Mouse (Mus musculus) 3T3-L1 (cell line): Measurements from ENCODE around the gene Sfrp2.

Source experiments
- DNase-seq: peaks from one replicate; pipeline ENCODE4 v3.0.0-alpha.2; 2015; ENCODE audit warnings: low read depth, low spot score

Gene Sfrp2

DNA sequence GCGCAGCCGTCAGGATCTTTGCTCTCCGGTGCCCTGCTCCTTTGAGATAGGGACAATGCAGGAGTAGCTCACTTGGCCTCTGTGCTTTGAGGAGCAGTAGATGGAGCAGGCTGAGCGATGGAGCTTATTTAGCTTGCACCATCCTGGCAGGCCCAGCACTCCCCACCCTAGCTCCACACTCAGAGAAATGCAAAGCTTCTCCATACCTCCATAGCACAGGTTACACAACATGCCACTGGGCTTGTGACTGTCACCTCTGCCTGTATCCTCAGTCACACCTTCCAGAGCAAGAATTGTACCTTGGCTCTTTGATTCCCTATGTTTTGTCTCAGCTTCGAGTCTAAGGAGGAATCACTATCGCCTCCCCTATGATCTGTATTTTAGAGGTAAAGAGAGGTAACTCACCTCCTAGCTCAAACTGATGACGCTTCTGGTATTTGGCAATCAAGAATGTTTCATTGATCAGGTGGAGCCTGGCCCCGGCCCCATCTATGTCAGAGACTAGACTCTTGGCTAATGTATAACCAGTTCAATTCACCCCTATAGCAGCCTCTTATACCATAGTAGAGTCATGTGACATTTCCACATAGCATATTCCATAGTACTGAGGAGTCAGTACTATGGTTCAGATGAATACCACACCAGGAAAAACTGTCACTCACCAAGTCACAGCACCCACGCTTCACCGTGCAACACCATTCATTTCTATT is 5.2 kb downstream of the Sfrp2 start:
- no peak for DNase-seq

DNA sequence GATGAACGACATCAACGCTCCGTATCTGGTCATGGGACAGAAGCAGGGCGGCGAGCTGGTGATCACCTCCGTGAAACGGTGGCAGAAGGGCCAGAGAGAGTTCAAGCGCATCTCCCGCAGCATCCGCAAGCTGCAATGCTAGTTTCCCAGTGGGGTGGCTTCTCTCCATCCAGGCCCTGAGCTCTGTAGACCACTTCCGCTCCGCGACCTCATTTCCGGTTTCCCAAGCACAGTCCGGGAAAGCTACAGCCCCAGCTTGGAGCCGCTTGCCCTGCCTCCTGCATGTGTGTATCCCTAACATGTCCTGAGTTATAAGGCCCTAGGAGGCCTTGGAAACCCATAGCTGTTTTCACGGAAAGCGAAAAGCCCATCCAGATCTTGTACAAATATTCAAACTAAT is 7.2 kb downstream of the Sfrp2 start:
- no peak for DNase-seq

DNA sequence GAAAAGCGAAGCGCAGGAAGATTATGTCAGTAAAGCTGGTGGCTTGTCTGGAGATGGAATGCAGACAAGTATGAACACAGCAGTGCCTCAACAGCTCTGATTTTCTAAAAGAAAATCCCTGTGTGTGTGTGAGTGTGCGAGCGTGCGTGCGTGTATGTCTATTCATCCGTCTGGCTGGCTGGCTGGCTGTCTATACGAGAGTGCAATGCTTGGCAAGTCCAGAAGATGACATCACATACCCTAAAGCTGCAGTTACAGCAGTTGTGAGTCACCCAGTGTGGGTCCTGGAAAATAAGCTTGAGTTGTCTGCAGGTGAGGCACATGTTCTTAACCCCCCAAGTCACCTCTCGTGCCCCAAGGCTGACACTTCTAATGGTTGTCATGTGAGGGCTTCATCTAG is 9.3 kb downstream of the Sfrp2 start:
- peak; percentile 40 for DNase-seq

DNA sequence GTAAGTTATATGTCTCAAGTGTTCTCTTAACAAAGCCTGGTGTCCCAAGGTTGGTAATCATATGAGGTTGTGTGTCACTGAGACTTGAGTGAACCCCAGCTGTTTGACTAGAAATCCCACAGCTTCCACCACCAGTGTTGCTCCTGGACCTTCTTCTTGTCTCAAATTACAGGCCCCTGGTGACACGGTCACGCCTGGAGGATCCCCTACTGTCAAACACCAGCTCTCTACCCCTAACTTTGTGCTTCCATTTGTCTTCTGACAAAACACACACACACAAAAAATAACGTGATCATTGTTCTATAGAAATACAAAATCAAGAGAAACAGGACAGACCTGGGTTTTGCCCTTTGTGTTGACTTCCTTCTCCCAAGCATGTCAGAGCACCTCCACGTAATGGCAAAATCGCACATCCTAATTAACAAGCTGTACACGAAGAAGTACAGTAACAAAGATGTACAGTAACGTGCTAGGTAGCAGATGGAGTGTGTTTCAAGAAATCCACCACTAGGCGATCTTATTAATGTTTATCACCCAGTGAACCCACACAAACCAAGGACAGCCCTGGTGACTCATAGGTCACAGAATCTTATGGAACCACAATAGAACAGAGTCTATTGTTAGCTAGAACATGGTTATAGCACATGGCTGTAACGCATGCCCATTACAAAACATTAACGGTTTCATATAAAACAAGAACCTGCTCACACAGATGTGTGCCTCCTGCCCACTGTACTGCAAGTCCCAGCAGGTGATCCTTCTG is 15.5 kb downstream of the Sfrp2 start:
- DNase-seq, result peak; percentile 54

DNA sequence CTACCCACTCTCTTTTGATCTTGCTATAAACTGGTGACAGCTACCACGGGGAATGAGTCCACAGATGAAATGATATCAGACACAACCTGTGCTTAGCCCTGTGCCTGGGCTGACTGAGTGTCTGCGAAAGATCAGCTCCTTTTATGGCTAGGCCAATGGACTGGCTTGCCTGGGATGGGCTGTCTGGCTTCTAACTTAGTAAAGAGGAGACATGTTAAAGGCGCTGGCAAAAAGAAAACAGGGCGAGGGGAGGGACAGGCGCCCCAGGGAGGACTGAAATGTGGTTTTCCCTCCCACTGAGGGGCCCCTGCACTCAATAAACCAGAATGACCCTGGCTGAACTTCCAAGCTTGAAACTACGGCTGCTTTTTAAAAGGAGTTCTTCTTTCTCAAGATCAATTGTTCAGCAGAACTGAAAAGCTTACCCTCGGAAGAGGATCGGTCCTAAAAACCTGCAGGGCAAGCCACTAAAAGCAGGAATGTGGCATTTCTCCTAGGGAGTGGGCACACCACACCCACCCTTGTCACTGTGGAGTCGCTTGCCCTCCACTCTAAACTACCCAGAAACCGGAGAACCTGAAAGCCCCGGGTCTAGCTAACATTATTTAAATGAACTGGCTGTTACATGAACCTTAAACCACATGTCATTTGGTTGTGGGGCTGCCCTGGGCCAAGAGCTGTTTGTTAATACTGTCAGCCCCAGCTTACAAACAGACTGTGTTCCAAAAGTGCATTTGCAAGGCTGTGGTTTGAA is 17.8 kb downstream of the Sfrp2 start:
- peak; percentile 22 for DNase-seq

DNA sequence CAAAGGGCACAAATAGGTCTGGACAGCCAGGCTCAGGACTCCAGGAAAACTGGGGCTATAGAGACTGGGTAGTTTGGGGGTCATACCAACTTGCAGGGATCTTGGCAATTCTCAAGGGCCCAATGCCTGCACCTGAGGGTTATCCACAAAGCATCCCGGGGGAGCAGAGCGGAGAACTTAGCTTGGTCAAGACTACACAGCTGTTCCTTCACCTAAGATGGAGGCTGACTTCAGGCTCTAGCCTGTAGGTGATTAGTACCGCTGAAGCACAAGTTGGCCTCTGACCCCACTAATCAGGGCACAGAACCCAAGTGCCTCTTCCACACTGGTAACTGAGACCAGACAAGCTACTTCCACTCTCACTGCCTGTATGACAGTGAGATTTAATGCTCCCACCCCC is 18.6 kb downstream of the Sfrp2 start:
- no peak for DNase-seq

DNA sequence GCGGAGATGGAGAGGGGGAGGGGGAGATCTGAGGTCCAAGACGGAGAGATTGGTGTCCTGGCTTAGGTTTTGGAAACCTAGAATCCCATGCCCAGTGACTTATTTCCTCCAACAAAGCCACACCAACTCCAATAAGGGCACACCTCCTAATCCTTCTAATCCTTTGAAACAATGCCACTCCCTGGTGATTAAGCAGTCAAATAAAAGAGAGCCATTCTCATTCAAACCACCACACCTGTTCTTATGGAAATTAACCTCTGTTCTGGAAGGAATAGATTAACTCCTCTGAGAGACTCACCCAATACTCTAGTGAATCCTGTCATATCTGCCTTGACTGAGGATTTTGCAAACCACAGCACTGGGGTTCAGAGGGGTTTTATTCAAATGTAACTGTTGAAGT is 21.0 kb downstream of the Sfrp2 start:
- DNase-seq, result no peak

DNA sequence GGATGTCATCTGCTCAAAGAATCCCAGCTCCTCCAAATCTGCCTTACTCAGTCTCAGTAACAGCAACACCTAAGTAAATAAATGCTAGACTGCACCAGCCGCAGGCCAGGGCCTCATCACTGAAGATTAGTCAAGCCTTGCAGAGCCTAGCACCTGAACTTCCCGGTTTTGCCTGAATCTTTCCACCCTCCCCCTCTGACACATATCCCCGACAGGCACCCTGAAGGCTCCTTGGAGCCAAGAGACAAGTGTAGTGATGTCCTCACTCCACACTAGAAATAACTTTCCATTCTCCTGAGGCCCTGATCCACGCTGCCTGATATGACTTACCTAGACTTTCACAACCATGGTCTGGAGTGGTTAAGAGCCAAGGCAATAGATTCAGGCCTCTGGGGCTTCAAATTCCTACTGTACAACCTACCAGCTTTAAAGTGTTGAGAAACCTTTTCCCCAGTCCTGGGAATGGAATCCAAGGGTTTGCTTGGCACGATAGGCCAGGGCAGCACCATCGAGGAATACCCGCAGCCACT is 21.7 kb downstream of the Sfrp2 start:
- DNase-seq, result no peak

DNA sequence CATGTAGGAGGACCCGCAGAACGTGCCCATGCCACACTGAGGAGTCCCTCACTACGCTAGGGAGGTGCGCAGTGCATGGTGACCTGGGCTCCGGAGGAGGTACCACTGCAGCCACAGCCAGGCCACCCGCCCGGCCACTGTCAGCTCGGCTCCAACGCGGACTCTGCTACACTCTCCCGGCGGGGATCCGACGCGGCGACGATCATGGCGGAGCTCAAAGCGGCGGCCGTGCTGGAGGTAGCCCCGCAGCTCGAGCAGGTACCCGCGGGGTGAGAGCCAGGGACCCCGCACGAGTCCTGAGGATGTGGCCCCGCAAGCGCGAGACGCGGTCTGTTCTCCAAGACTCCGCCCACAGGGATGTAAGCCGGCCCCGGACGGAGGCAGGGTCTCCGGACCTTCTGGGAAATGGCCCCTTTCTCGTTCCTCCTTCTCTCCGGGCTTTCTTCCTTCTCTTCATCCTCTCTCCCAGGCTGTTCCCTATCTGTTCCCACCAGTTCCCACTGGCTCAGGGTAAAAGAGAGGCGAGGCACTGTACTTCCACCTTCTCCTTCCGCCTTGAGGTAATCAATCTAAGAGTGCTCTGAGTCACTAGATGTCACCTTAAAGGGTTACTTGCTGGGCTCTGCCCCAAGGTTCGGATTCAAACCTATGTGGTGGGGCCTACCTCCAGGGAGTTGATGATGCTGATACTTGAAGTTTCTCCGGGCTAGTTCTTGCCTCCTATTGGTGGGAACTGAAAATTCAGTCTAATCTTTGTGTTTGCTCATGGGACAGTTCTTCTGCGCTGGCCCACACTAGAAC is 23.7 kb downstream of the Sfrp2 start:
- no peak for DNase-seq

DNA sequence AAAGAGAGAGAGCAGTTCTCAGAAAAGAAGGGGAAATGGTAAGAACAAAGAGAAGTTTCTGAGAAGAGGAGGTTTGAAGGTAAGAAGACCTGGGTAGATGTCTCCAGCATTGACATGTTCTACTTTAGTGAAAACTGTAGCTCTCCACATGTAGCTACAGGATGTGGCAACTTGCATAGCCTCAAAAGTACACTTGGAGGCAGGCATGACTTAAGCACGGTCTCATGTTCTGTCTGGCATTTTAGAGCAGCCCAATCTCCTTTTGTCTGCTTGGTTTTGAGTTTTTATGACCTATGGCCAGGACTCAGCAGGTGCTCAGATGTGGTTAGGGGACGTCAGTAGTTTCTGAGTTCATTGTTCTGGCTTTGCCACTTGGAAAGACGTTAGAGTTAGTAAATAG is 25.3 kb downstream of the Sfrp2 start:
- DNase-seq, result no peak

DNA sequence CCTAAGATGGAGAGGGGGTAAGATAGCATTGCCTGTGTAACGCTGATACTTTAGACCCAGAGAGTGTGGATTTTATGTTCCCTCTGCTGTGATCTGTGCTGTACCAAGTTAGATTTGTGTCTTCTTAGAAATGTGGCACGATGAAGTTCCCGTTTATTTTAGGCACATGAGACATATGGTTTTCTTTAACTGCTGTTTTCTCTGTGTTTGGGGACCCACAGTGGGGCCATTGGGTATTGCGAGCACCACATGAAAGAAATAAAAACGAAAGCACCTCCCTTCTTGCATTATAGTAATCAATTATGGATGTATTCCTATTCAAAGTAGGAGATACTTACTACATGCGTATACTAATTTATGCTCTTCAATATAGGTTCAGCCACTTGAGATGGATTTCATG is 31.0 kb downstream of the Sfrp2 start:
- DNase-seq, result peak; percentile 60

DNA sequence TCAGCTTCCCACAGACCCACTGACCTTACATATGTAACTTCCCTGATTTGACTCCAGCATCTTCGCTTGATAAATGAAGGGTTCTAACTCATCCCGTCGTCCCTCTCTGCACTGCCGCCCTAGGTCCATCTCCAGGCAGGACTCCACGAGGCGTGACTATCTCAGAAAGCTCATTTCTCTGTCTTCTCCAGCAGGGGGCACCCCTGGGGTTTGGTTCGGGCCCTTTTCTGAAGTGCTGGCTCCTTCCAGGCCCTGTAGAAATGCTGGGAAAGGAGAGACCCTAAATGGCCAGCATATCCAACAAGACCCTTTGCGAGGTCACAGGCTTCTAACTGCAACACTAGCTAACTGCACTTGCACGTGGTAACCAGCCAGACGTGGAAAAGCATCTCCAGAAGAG is 31.7 kb downstream of the Sfrp2 start:
- peak; percentile 84 for DNase-seq

DNA sequence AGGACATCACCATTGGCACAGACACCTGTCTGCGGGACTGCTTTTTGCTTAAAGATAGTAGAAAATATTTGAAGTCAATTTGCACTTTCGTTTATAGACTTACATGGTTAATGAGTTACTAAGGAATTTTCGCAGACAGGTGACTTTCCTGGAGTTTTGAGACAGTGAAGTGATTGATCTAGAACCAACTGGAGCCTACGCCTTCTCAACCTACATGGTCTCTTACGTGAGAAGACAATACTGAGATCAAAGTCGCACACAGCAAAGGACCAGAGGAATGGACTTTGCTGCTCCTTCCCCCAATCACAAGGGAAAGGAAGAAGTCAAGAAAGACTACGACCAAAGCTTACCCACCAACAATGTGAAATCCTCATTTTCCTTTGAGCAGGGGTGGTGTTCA is 33.4 kb downstream of the Sfrp2 start:
- DNase-seq, result no peak

DNA sequence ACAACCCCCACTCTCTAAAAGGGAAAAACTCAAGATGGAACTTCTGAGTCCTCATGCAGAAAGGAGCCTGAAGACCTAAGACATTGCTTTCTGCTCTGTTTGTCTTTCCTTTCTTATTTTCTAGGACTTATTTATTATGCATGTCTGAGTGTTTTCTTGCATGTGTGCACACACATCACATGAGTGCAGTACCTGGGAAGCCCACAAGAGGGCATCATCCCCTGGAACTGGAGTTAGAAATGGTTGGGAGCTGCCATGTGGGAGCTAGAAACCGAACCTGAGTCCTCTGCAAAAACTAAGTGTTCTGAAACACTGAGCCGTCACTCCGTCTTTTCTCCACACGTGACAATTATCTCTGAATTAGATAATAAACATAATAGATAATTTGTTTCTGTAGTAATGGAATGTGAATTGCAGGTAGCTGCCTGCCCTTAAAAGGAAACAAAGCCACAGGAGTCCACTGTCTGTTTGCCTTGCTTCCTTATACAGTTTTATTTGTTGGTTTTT is 35.6 kb downstream of the Sfrp2 start:
- peak; percentile 19 for DNase-seq

DNA sequence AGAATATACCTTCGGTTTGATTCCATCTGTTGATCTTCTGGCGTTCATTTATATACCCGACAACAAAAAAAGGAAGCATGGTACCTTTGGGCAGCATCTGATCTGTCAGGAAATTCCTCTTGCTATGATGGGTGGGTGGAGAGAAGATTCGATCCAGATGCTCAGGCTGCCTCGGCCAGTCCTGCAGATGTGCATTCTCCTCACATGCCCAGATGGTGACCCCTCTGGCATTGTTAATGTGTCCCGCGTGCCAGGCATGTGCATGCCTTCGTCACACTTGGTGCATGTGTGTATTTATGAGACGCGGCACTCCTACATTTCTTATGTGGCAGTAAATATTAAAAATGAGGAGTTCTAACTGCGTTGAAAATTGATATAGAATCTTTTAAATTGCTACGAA is 42.4 kb downstream of the Sfrp2 start:
- DNase-seq, result no peak

DNA sequence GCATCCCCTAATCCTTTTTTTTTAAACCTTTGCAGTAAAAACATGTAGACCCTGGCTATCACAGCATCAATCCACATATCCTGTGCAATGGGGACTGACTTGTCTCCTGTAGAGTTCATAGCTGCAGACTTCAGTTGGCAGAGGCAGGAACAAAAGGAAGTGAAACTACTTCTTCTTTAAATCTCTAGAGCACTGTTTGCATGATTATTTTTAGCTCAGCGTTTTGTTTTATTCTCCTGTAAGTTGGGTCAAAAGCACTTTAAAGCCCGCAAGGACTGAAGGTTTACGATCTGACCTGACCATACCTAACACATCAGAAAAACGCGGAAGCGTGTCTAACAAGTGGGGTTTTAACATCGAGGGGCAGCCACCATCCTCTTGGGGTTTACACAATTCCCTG is 45.9 kb downstream of the Sfrp2 start:
- no peak for DNase-seq

DNA sequence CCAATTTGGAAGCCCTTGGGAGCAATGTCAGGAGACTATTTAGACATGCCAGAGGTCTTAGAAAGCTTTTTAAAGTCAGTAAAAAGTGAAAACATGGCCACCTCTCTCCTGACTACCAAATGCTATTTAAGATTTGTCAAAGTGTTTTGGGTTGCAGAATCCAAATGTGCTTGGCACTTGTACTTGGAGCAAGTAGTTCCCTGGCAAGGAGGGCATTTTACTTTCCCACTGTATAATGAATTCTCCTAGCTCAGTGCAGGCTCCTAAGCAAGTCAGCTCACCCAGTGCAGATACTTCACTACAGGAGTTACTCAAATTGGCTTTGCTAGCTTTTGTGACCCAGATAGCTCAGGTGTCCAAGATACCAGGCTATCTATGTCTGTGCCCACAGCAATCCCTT is 46.7 kb downstream of the Sfrp2 start:
- no peak for DNase-seq

DNA sequence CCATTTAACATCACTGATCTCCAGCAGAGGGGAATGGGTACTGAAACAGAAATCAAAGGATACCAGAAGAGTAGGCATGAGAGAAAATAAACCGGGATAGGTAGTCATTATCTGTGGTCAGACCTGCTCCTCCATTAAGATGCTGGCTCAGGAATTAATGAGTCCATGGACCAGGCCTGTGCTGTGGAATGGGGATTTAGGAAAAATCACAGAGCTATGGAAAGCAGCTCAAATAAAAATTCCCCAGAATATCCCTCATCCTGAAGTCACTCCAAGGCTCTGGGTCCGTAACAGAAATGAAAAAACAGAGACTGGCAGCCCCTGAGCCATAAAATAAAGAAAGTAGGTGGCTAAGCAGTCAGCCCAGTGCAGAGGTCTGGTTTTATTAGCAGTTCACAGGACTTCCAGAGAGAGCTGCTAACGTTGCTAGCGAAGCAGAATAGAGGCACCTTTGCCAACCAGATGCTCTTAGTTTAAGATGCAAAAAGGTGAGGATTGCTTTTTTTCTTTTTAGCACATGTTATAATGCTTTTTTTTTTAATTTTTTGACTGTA is 50.3 kb downstream of the Sfrp2 start:
- DNase-seq, result no peak

DNA sequence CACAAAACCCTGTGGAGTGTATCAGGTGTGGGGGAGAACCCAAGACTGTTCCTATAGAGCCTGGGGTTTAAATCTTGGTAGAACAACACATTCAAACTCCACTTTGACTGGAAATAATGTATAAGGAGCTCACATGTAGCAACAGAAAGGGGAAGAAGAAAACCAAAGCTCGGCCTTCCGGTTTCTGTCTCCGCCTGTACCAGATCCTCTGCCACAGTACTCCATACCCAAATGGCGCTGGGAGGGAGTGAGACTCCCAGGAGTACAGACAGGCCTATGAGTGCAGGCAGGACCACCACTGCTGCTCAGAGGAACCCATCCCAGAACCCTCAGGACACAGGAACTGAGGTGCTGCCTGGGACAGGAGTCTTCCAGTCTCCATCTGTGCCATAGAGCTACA is 57.7 kb downstream of the Sfrp2 start:
- DNase-seq, result no peak
